Mouse (Mus musculus) MEL (cell line): ENCODE results near the gene Unc13c.

Source experiments
- CTCF ChIP-seq, 3 experiments: IDR thresholded peaks in 2 of 3; conservative IDR thresholded peaks in 1 of 3; 2 replicates each; pipeline ENCODE4 v1.5.1; 2011 to 2012; ENCODE audit warnings: low read length in 3 of 3, low read depth in 2 of 3, mild to moderate bottlenecking in 2 of 3, improper control_type of control experiment in 1 of 3, inconsistent platforms in 1 of 3, mixed read lengths in 1 of 3, moderate library complexity in 1 of 3; ENCODE audit not compliant: control insufficient read depth in 1 of 3, insufficient read depth in 1 of 3, poor library complexity in 1 of 3, severe bottlenecking in 1 of 3
- E2F4 ChIP-seq: IDR thresholded peaks from 2 replicates; pipeline ENCODE4 v1.6.1; 2011; ENCODE audit warnings: low read depth, low read length, improper control_type of control experiment, borderline replicate concordance
- MXI1 ChIP-seq: IDR thresholded peaks from 2 replicates; pipeline ENCODE4 v1.6.1; 2011; ENCODE audit warnings: mild to moderate bottlenecking, low read depth, low read length, improper control_type of control experiment
- POLR2A ChIP-seq, 2 experiments: IDR thresholded peaks; 2 replicates each; pipeline ENCODE4 v1.6.1; 2011 to 2012; ENCODE audit warnings: low read length in 2 of 2, mild to moderate bottlenecking in 2 of 2, control low read depth in 1 of 2, improper control_type of control experiment in 1 of 2, low read depth in 1 of 2, moderate library complexity in 1 of 2; ENCODE audit not compliant: control insufficient read depth in 1 of 2, insufficient read depth in 1 of 2, poor library complexity in 1 of 2
- POLR2AphosphoS2 ChIP-seq: IDR thresholded peaks from 2 replicates; pipeline ENCODE4 v1.6.1; 2011; ENCODE audit warnings: low read length, improper control_type of control experiment
- RCOR1 ChIP-seq: IDR thresholded peaks from 2 replicates; pipeline ENCODE4 v1.6.1; 2012; ENCODE audit warnings: low read depth, mild to moderate bottlenecking, inconsistent platforms, low read length, improper control_type of control experiment

GRCm38 (mm10) chr9:73854281-73854680, 114.5 kb downstream of the Unc13c start:
- TF ChIP-seq RCOR1 = no peak
- no peak for TF ChIP-seq POLR2A (IDR thresholded peaks at IDR 0.05; ENCODE audit: control insufficient read depth in 1 of 2, insufficient read depth in 1 of 2, low read depth in 1 of 2, low read length in 2 of 2, poor library complexity in 1 of 2)
- no peak for TF ChIP-seq CTCF (IDR thresholded peaks at IDR 0.05 in 2 of 3, conservative IDR thresholded peaks at IDR 0.05 in 1 of 3; ENCODE audit: control insufficient read depth in 1 of 3, insufficient read depth in 1 of 3, low read depth in 2 of 3, low read length in 3 of 3, poor library complexity in 1 of 3, severe bottlenecking in 1 of 3)
- no peak for TF ChIP-seq POLR2AphosphoS2
- TF ChIP-seq E2F4 = no peak
- TF ChIP-seq MXI1 = no peak
